Mouse (Mus musculus): ENCODE results near the gene Olfr1364. TPM values are rescaled to one million over a fixed set of nuclear protein-coding genes. Genes with fewer than 3 reads are reported as not detected.

The Olfr1364 gene
- polyA plus RNA-seq, 1 experiment from 2014 or later, result not detected

DNA sequence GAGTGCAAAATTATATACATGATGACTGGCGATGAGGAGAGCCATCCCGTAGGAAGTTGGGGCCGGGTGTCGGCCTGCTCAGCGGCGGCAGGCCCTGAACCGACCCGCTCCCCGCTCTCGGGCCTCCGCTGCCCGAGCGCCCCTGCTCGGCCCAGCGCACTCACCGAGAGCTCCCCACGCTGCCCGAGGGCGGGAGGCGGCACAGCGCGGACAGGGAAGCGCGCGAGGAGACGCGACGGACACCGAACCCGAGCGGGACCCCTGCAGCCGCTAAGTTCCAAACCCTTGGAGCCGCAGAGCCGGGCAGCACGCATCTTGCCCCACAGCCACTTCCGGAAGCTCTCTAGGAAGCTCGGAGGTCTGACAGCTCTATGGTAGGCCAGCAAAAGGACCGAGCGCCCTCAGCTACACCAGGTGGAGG lies 50.8 kb downstream of the Olfr1364 start, which contains the start of gene Zkscan8:
TSS of gene Zkscan8 (minus strand) at position 340 of the 421 bp plus-strand sequence.
- peak within 1 kb of the TSS; percentile 83 for H3K4me3 ChIP-seq (ENCODE audit: low read depth, low read length)
- no peaks in the 10 kb centered on the region for H3K27me3 ChIP-seq (ENCODE audit: insufficient read depth, low read length)
- ATAC-seq (ENCODE audit: insufficient read depth), result peak; percentile 99
- H3K4me1 ChIP-seq (ENCODE audit: insufficient read depth), result peaks cover 6% of the 10 kb centered on the region
- peak; percentile 94 for DNase-seq
- H3K36me3 ChIP-seq (ENCODE audit: insufficient read depth), result peaks cover 13% of the 10 kb centered on the region
- H3K9ac ChIP-seq, result peak within 1 kb of the TSS; percentile 97
- H3K4me2 ChIP-seq, result peak within 1 kb of the TSS; percentile 63
- WGBS, result 0% methylated on average over 39 of the region's 39 CpGs
- TF ChIP-seq CTCF (IDR thresholded peaks at IDR 0.05; ENCODE audit: low read depth), result no peak
- H3K9me3 ChIP-seq (ENCODE audit: low read depth, low read length), result no peaks in the 10 kb centered on the region
- peak within 1 kb of the TSS; percentile 97 for H3K27ac ChIP-seq (ENCODE audit: low read depth)

DNA sequence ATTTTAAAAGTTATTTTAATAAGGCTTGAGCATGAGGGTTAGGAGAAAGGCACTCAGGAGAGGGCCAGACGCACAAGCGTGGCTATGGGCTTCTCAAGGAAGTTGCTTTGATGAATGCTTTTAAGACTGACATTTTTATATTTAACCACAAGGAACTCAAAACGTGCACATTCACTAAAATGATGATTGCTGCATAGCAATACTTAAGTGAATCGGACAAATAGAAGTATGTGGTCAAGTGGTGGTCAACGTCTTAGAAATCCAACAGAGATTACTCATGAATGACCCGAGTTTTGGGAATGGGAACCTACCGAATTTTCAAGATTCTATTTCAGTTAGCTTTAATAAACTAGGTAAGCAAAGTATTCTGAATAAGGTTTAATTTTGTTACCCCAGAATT lies 51.4 kb downstream of the Olfr1364 start:
- Histone ChIP-seq H3K9ac (peak overlapping the region; percentile 28; the same call in 1 of the 2 replicates), H3K4me1 (ENCODE audit: insufficient read depth) (peaks cover 6% of the 10 kb centered on the region), H3K27ac (ENCODE audit: low read depth) (no peak overlapping the region), H3K4me3 (ENCODE audit: low read depth, low read length) (peak overlapping the region; percentile 83), H3K36me3 (ENCODE audit: insufficient read depth) (peaks cover 18% of the 10 kb centered on the region), H3K27me3 (ENCODE audit: insufficient read depth, low read length) (no peaks in the 10 kb centered on the region), H3K9me3 (ENCODE audit: low read depth, low read length) (no peaks in the 10 kb centered on the region), H3K4me2 (peak overlapping the region; percentile 63)
- 32% methylated on average over 7 of the region's 7 CpGs for WGBS
- TF ChIP-seq CTCF (IDR thresholded peaks at IDR 0.05; ENCODE audit: low read depth), result no peak
- no peak for ATAC-seq (ENCODE audit: insufficient read depth)
- peak; percentile 18 for DNase-seq

Other genes starting within 250 kb of the Olfr1364 start
- not detected in 2 replicates for gene Olfr1367, start 234.8 kb downstream of the Olfr1364 start, polyA plus RNA-seq (2014; fragmentation: Nextera tagmentation; extraction: Ambion mirVana)
- gene Zscan12, start 218.9 kb downstream of the Olfr1364 start, polyA plus RNA-seq (2014; fragmentation: Nextera tagmentation; extraction: Ambion mirVana), result 14.1 and 14.3 TPM in 2 replicates
- gene Zkscan3, start 179.0 kb downstream of the Olfr1364 start, polyA plus RNA-seq (2014; fragmentation: Nextera tagmentation; extraction: Ambion mirVana), result 73.2 and 78.0 TPM in 2 replicates
- gene Pgbd1, start 140.7 kb downstream of the Olfr1364 start, polyA plus RNA-seq (2014; fragmentation: Nextera tagmentation; extraction: Ambion mirVana), result 2.3 and 2.6 TPM in 2 replicates
- gene Zscan26, start 128.0 kb downstream of the Olfr1364 start, polyA plus RNA-seq (2014; fragmentation: Nextera tagmentation; extraction: Ambion mirVana), result 26.6 and 27.6 TPM in 2 replicates
- 3.1 and 3.4 TPM in 2 replicates for gene Nkapl, start 113.2 kb downstream of the Olfr1364 start, polyA plus RNA-seq (2014; fragmentation: Nextera tagmentation; extraction: Ambion mirVana)
- gene Zkscan4, start 102.9 kb downstream of the Olfr1364 start, polyA plus RNA-seq (2014; fragmentation: Nextera tagmentation; extraction: Ambion mirVana), result 3.4 and 3.5 TPM in 2 replicates
- not detected in 2 replicates for gene Gm10065, start 102.3 kb downstream of the Olfr1364 start, polyA plus RNA-seq (2014; fragmentation: Nextera tagmentation; extraction: Ambion mirVana)
- gene AK157302, start 86.5 kb downstream of the Olfr1364 start, polyA plus RNA-seq (2014; fragmentation: Nextera tagmentation; extraction: Ambion mirVana), result 0.74 and 0.96 TPM in 2 replicates
- 6.6 and 7.6 TPM in 2 replicates for gene Gm11273, start 80.3 kb downstream of the Olfr1364 start, polyA plus RNA-seq (2014; fragmentation: Nextera tagmentation; extraction: Ambion mirVana)
- gene Zkscan8, start 50.6 kb downstream of the Olfr1364 start, polyA plus RNA-seq (2014; fragmentation: Nextera tagmentation; extraction: Ambion mirVana), result 10.1 and 10.5 TPM in 2 replicates
- 0.14 and 0.41 TPM in 2 replicates for gene Olfr1366, start 39.0 kb downstream of the Olfr1364 start, polyA plus RNA-seq (2014; fragmentation: Nextera tagmentation; extraction: Ambion mirVana)
- gene Olfr1535, start 21.9 kb downstream of the Olfr1364 start, polyA plus RNA-seq (2014; fragmentation: Nextera tagmentation; extraction: Ambion mirVana), result 0.09 TPM in 1 of 2 replicates, not detected in the other
- gene Olfr1362, start 32.3 kb upstream of the Olfr1364 start, polyA plus RNA-seq (2014; fragmentation: Nextera tagmentation; extraction: Ambion mirVana), result not detected in 2 replicates
- gene Olfr11, start 60.8 kb upstream of the Olfr1364 start, polyA plus RNA-seq (2014; fragmentation: Nextera tagmentation; extraction: Ambion mirVana), result not detected in 2 replicates
- gene Olfr1361, start 81.6 kb upstream of the Olfr1364 start, polyA plus RNA-seq (2014; fragmentation: Nextera tagmentation; extraction: Ambion mirVana), result not detected in 2 replicates
- not detected in 2 replicates for gene Olfr1360, start 95.6 kb upstream of the Olfr1364 start, polyA plus RNA-seq (2014; fragmentation: Nextera tagmentation; extraction: Ambion mirVana)
- gene Olfr1359, start 116.4 kb upstream of the Olfr1364 start, polyA plus RNA-seq (2014; fragmentation: Nextera tagmentation; extraction: Ambion mirVana), result not detected in 2 replicates
- gene Hist1h2bl, start 134.4 kb upstream of the Olfr1364 start, polyA plus RNA-seq (2014; fragmentation: Nextera tagmentation; extraction: Ambion mirVana), result 3.8 and 6.9 TPM in 2 replicates
- 40.4 and 42.9 TPM in 2 replicates for gene Hist1h2ai, start 134.7 kb upstream of the Olfr1364 start, polyA plus RNA-seq (2014; fragmentation: Nextera tagmentation; extraction: Ambion mirVana)
- gene Hist1h3h, start 135.9 kb upstream of the Olfr1364 start, polyA plus RNA-seq (2014; fragmentation: Nextera tagmentation; extraction: Ambion mirVana), result 13.9 and 23.8 TPM in 2 replicates
- gene Hist1h2bm, start 140.3 kb upstream of the Olfr1364 start, polyA plus RNA-seq (2014; fragmentation: Nextera tagmentation; extraction: Ambion mirVana), result 4.9 and 8.0 TPM in 2 replicates
- 0.96 and 2.2 TPM in 2 replicates for gene Hist1h4j, start 153.3 kb upstream of the Olfr1364 start, polyA plus RNA-seq (2014; fragmentation: Nextera tagmentation; extraction: Ambion mirVana)
- gene Hist1h4k, start 168.7 kb upstream of the Olfr1364 start, polyA plus RNA-seq (2014; fragmentation: Nextera tagmentation; extraction: Ambion mirVana), result 6.4 and 8.8 TPM in 2 replicates
- gene Hist1h2ak, start 172.1 kb upstream of the Olfr1364 start, polyA plus RNA-seq (2014; fragmentation: Nextera tagmentation; extraction: Ambion mirVana), result 16.8 and 20.4 TPM in 2 replicates
- gene Hist1h2bn, start 172.4 kb upstream of the Olfr1364 start, polyA plus RNA-seq (2014; fragmentation: Nextera tagmentation; extraction: Ambion mirVana), result 2.0 and 3.1 TPM in 2 replicates
- gene Hist1h1b, start 198.9 kb upstream of the Olfr1364 start, polyA plus RNA-seq (2014; fragmentation: Nextera tagmentation; extraction: Ambion mirVana), result 18.5 and 19.7 TPM in 2 replicates
- gene Hist1h3i, start 201.6 kb upstream of the Olfr1364 start, polyA plus RNA-seq (2014; fragmentation: Nextera tagmentation; extraction: Ambion mirVana), result 237 and 252 TPM in 2 replicates
- 7.2 and 8.9 TPM in 2 replicates for gene Hist1h2an, start 205.5 kb upstream of the Olfr1364 start, polyA plus RNA-seq (2014; fragmentation: Nextera tagmentation; extraction: Ambion mirVana)
- 2.0 and 3.4 TPM in 2 replicates for gene Hist1h2bp, start 205.7 kb upstream of the Olfr1364 start, polyA plus RNA-seq (2014; fragmentation: Nextera tagmentation; extraction: Ambion mirVana)
- gene Hist1h2bq, start 228.4 kb upstream of the Olfr1364 start, polyA plus RNA-seq (2014; fragmentation: Nextera tagmentation; extraction: Ambion mirVana), result 24.4 and 25.8 TPM in 2 replicates
- gene Hist1h2ao, start 228.7 kb upstream of the Olfr1364 start, polyA plus RNA-seq (2014; fragmentation: Nextera tagmentation; extraction: Ambion mirVana), result 1.9 TPM in 1 of 2 replicates, not detected in the other
- not detected in 2 replicates for gene Hist1h4m, start 230.0 kb upstream of the Olfr1364 start, polyA plus RNA-seq (2014; fragmentation: Nextera tagmentation; extraction: Ambion mirVana)